Mouse (Mus musculus): ENCODE data around the gene Ppp2r5d.

The Ppp2r5d gene

GRCm38 (mm10) chr17:46679843-46680759 is 24.8 kb downstream of the Ppp2r5d start:
- DNase-seq: peak in 1 of 2 experiments; percentile 49

- DNase-seq: no peak
These were observed 26.0 kb downstream of the Ppp2r5d start for GRCm38 (mm10) chr17:46678911-46679310.

DNA sequence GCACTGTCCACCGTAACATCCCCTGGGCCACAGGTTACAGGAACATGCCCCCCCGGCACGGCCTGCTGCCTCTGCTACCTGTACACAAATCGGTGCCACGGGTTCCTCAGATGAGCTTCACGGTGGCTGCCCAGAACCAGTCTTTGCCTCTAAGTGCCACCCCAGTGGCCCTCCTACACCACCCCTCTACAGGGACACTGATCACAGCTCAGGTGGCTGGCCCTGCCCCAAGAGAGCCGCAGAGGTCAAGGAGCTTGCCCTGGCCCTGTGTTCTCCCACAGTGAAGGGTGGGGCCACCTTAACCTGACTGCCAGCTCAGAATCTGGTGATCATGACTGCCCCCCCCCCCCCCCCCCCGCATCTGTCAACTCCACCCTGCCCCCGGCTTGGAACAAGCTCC is 26.5 kb downstream of the Ppp2r5d start, which contains the start of gene Mea1:
Mea1 (plus strand) TSS at position 378 of the 400 bp plus-strand sequence.
- DNase-seq: no peak

DNA sequence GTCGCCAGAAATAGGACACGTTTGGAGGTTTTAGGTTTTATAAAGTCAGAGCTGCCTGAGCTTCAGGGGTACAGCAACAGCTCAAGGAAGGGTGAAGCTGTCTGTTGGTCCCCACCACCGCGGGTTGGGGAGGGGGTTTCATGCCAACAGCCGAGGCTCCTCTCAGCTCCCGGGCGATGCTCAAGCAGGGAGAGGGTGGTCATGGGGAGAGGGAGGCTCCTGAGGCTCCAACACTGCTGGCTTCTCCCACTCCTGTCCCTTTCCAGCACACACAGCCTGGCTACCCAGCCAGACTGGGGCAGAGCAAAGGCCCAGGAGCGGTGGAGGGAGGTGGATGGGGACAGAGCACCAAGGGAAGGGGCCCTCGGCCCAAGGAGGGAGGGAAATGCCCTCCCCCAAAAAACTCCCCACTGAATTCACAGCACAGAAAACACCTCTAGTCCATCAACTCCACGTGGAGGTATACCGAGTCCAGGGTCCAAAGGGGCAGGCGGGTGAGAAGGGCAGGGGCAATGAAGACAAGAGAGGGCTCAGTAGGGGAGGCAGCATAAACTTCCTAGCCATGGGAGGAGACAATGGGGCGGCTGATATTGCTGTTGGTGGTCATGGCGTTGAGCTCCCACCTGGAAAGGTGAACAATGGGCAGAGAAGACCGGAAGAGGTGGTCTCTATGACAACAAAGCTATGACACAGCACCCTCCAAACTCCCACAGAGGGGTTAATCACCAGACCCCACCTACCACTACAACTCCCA is 30.2 kb downstream of the Ppp2r5d start:
- peak in 1 of 2 experiments; percentile 25 for DNase-seq

- peak; percentile 77 to 83 for DNase-seq
These were observed 30.9 kb downstream of the Ppp2r5d start, which contains the start of gene Rrp36 for GRCm38 (mm10) chr17:46673850-46674529. Rrp36 (minus strand) TSS chr17:46674352.

- DNase-seq: no peak
These were observed 35.0 kb downstream of the Ppp2r5d start for GRCm38 (mm10) chr17:46669911-46670310.

GRCm38 (mm10) chr17:46667712-46668111 is 37.2 kb downstream of the Ppp2r5d start:
- no peak for DNase-seq

DNA sequence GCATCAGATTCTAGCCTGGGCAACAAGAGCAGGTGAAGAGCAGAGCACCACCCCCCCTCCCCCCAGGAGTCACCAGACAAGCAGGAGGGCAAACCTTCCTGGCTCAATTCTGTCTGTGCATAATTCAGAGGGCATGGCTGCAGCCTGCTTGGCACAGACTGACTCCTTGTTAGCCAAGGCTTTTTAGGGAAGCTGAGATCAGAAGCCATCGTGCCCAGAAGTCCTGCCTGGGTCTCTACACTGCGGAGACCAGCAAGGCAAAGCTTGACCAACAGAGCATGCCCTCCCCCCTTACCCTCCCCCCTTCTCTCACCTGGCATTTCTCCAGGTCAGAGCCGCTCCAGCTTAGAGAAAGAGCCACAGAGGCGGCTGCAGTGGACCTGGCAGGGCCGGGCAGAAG is 42.2 kb downstream of the Ppp2r5d start:
- no peak for DNase-seq

DNA sequence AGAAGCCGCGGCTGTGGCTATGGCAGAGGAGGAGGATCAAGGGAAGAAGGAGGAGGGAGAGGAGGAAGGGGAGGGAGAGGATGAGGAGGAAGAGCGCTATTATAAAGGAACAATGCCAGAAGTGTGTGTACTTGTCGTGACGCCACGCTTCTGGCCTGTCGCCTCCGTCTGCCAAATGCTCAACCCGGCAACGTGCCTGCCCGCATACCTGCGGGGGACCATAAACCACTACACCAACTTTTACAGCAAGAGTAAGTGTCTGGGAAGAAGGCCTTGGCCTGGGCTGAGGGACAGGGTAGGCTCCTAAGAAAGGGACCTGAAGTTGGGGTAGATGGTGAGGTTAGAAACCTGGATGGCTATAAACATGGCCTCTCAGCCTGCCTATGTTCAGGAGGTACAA is 42.9 kb downstream of the Ppp2r5d start:
- DNase-seq: no peak

GRCm38 (mm10) chr17:46661351-46661750 is 43.6 kb downstream of the Ppp2r5d start:
- DNase-seq: no peak

DNA sequence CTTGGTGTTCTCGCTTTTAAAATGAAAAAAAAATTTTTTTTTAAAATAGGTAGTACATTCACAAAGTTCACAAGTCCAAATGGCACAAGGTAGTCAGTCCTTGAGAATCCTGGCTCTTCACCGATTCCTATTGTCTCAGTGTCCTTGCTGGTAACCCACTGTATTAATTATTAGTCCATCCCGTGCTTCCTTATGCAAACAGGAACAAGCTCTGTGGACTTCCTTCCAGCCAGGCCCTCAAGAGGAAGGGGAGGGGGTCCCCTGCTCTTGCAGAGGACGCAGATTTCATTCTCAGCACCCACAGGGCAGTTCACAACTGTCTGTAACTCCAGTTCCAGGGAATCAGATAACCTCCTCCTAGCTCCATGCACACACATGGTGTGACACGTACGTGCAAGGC is 48.9 kb downstream of the Ppp2r5d start:
- no peak for DNase-seq

DNA sequence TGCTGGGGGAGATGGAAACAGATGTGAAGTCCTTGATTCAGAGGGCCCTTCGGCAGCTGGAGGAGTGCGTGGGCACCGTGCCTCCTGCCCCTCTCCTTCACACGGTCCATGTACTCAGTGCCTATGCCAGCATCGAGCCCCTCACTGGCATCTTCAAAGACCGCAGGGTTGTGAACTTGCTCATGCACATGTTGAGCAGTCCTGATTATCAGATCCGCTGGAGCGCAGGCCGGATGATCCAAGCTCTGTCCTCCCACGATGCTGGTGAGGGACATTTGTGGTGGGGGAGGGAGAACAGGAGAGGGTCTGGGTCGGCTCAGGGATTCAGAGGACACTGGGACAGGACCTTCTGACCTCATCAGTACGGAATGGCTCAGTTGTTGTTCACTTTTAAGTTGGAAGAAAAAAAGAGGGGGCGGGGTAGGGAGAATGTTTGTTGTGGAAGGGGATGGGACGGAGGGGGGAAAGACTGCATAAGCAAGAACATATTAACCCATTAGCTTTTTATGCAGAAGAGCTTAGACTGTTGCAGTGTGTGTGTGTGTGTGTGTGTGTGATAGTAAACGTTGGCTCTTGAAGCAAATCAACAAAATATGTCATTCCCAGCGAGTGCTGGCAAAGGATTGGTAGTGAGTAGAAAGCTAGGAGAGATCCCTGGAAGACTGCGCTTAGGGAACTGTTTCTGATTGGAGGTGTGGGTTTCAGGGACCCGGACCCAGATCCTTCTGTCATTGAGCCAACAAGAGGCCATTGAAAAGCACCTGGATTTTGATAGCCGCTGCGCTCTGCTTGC is 53.0 kb downstream of the Ppp2r5d start:
- no peak for DNase-seq

GRCm38 (mm10) chr17:46651292-46651691 is 53.6 kb downstream of the Ppp2r5d start:
- peak in 1 of 2 experiments; percentile 19 for DNase-seq

DNA sequence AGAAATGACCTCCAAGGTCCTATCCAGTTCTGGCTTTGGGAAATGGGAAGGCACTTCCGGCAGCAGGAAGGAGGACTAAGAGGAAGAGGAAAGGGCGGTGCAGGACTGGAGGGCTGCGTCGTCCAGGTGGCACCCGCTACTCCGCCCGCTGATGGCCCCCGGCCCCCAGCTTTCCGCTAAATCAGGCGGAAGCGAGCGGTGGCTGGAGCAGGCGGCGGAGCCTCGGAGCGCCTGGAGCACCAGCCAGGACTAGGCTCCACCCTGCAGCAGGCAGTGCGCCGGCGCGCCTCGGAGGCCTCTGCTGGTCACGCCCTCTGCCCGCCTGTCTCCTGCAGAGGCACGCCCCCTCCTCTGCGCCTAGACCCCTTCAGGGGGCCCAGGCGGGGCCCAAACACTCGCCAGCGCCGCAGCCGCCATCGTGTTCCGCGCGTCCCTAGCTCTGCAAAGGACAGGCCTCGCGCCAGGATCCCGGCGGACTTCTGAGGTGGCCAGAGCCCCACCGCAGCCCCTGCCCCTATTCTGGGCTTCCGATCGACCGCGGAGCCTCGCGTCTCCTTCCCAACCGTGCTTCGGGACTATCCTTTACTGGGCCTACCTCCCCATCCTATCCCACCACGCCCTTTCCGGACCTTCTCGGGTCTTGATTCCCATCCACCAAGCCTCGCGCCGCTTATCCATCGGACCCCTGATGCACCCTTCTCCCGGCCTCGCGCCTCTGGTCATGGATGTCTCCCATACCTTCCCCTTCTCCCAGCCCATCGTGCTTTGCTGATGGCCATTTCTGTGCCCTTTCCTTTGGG is 54.5 kb downstream of the Ppp2r5d start, which contains the start of gene Cul7:
Cul7 (plus strand) TSS at position 106 of the 800 bp plus-strand sequence.
- DNase-seq: peak; percentile 90

- no peak for DNase-seq
These were observed 55.1 kb downstream of the Ppp2r5d start for GRCm38 (mm10) chr17:46649811-46650210.

DNA sequence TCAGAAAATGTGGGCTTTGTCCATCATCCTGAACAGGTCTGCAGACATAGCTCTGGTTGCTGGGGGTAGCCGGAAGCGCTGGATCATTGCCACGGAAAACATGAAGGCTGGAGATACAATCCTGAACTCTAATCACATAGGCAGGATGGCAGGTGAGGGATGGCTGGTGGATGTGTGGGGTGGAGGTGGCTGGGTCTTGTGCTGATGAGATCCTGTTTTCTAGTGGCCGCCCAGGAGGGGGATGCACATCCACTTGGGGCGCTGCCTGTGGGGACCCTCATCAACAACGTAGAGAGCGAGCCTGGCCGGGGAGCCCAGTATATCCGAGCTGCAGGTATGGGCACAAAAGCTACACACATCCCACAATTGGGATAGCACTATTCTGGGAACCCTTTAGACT is 56.5 kb downstream of the Ppp2r5d start:
- no peak for DNase-seq

GRCm38 (mm10) chr17:46647279-46647678 is 57.6 kb downstream of the Ppp2r5d start:
- no peak for DNase-seq

- DNase-seq: no peak
These were observed 58.6 kb downstream of the Ppp2r5d start for GRCm38 (mm10) chr17:46646322-46646662.

DNA sequence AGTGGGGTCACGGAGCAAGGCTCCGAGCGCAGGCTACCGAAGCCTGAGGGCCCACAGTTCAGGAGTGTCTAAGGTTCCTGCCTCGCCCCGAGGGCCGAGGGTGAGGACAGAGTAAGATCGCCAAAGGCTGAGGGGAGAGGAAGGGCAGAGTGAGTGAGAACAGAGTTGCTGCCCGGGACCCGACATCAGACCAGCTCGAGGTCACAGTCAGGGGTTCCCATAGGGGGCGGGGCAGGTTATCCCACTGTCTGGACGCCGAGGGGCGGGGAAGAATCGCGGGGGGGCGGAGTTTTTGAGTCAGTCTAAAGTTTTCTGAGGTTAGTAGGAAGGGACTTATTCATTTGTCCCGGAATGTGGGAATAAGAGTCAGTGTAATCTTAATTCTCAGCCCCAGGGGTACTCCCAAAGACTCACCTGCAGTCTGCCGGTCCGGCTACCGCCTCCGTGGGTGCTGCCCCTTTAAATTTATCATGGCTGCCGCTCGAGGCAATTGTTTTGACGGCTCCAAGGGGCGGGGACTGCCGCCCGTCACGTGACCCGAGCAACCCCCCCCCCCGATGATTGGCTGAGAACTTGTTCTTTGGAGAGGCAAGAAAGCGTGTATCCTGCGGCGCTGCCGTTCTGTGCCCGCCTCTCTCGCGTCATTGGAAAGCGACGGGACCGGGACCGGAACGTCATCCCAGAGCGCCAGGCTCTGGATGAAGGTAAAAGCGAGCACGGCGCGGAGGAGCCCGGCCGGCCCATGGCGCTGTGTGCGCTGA is 59.2 kb downstream of the Ppp2r5d start, which contains the start of the genes Klc4 and Mrpl2:
Klc4 (minus strand) TSS at position 462 of the 761 bp plus-strand sequence.
Mrpl2 (plus strand) TSS at position 669 of the 761 bp plus-strand sequence.
- DNase-seq: peak; percentile 96 to 97

GRCm38 (mm10) chr17:46644916-46645475 is 59.9 kb downstream of the Ppp2r5d start:
- DNase-seq: no peak
